Mouse (Mus musculus) bone marrow, adult 2 months (tissue): ENCODE measurements at regions not wholly inside any gene's neighbourhood (a gene's known extent, or its start where the extent isn't known, plus 50 kb on each side); places are given as distances from the start of the nearest gene placed in this dataset.

Source experiments
- CTCF ChIP-seq: fragments of 200-500 bp; IDR thresholded peaks from 2 replicates; pipeline ENCODE4 v1.5.1; 2011; ENCODE audit warnings: low read length, control low read depth; ENCODE audit not compliant: control insufficient read depth, insufficient read depth
- POLR2A ChIP-seq: fragments of 200-500 bp; IDR thresholded peaks from 2 replicates; pipeline ENCODE4 v1.6.1; 2011; ENCODE audit warnings: low read depth, mild to moderate bottlenecking, control low read depth, low read length, borderline replicate concordance; ENCODE audit not compliant: control insufficient read depth

DNA sequence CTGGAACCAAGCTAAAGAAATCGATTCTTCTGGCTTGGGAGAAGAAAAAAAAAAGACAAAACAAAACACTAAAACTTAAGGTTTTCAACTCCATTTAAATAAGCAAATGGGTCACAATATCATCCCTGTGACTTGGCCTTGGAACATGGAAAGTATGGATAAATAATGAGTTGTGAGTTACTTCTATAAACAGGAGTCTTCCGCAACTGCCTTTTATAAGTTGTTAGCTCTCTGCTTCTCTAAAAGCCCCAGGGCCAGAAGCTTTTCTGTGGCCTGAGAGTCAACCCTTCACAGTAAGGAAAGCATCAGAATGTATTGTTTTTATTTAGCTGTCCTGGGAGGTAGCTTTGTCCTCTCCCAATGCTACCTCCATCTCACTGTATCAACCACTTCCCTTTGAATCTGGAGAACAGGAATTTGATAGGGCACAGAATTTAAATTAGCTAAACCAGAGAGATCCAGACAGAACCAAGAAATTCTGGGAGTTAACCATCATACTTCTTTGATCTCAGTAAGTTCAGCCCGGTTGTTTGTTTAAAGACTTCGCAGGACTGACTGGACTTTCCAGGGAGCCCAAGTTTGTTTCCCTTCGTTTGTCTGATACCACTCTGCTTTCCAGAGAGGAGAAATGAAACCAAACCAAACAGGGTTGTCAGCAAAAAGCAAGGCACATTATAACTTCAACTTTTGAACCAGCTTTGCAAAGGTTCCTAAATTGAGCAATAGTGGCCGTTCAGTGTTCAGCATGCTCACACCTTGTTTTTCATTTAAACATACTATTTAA is 178.7 kb upstream of the Gas1 start:
- TF ChIP-seq CTCF: no peak
- no peak for TF ChIP-seq POLR2A
